Mouse (Mus musculus) layer of hippocampus, postnatal 14 days (tissue): ENCODE measurements around the gene Pold2. TPM values are rescaled to one million over a fixed set of nuclear protein-coding genes. Genes with fewer than 3 reads are reported as not detected.

ENCODE experiments used
- DNase-seq, 2 experiments: peaks; one replicate each; pipeline ENCODE4 v3.0.0; 2021 to 2022; ENCODE audit warnings: low spot score in 2 of 2, mixed read lengths in 1 of 2
- total RNA-seq, 2 experiments: library from RNA; stranded (reverse); gene quantifications; 2 replicates each; pipeline ENCODE4 v1.2.3; 2021

Gene Pold2
- total RNA-seq, 2 experiments from 2014 or later, result 24.8 to 26.7 TPM

DNA sequence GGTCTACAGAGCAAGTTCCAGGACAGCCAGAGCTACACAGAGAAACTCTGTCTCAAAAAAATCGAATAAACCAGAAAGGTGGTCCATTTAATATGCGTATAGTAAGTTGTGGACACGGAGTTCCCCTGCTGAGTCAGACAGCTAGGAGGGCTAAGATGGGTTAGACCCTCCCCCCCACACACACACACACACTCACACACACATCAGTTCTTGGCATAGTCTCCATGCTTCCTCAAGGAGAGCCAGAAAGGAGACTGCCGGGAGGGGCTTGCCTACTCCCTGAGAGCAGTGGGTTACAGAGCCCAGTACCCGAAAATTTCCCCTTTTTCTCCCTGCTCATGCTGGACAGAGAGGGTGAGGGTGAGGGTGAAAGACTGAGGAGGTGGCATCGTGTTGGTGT, 17.5 kb downstream of the Pold2 start:
- DNase-seq, result no peak

DNA sequence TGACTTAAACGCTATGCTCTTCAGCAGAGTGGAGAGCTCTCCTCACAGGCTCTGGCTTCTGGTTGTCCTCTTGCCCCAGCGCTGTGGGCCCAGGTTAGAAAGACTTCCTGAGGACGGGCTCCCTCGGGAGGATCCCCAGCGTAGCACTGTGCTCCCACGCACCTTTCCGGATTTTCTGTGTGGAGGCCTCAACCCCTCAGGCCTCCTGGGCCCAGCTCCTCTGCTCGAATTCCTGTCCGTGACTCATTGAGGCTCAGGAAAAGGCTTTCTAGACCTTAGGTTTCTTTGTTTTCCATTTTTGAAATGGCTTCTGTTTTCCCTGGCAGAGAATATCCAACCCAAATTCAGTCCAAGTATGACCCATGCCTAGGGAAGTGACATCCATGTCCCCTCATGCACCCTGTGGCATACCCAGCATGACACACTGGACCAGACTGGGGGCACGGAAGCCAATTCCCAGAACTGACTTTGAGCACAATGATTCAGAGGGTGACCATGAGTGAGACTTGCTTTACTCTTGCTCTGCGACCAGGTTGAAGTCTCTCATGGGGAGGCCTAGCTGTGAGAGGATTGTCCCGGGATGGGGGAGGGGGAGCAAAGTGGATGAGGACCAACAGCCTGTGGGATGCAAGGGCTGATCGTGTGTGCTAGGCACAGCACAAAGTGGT, 18.1 kb downstream of the Pold2 start:
- no peak for DNase-seq

DNA sequence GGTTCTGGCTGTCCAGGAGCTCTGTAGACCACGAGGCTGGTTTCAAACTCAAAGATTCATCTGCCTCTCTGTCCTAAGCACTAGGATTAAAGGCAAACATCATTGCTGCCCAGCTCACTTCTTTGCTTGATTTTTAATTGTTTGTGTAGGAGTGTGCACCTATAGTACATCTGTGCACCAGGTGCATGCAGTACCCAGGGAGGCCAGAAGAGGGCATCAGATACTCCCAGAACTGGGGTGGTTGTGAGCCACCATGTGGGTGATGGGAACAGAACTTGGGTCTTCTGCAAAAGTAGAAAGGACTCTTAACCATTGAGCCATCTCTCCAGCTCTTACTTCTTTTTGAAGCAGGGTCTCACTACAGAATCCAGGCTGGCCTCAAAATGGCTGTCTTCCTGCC, 19.4 kb downstream of the Pold2 start:
- no peak for DNase-seq

DNA sequence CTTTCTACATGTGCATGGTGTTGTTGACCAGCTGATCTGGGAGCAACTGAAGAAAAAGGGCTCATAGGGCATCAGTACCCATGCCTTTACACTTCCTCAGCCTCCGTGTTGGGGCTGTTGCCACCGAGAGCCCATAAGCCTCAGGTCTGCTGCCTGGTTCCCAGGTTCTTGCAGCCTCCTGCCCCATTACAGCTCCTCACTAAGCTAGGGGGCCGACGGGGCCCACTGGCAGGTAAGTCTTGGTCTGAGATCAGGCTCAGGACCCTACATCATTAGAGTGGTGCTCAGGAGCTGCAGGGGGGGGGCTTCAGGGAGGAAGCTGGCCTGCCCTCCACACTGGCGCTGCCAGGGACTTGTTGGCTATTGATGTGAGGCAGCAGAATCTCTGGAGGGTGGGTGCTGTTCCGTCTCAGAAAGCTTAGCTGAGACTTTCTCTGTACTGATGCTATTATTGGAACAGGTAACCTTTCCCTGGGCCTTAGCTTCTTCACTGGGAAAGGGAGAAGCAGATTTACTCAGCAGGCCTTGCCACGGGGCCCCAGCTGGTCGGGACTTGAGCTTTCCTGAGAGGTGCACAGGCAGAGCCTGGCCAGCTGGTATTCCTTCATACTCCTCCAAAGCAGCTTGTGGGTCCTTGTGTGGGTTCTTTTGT, 21.5 kb downstream of the Pold2 start:
- no peak for DNase-seq

DNA sequence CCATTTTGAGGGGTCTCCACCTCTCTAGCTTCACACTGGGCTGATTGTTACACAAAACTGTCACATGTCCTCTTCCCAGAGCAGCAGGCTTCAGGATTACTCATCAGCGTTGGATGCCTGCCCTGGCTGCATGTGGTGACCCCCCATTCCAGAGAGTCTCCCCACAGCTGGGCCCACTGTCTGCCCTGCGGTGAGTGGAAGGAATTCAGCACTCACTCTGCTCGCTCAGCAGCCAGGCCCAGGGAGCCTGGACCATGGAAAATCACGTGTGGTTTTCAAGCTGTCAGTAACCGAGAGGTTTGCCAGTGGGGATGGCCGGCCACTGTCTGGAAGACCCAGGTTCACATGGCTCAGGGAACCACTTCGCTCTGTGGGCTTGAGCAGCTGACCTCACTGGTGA, 22.2 kb downstream of the Pold2 start:
- DNase-seq, result peak in 1 of 2 experiments; percentile 41

DNA sequence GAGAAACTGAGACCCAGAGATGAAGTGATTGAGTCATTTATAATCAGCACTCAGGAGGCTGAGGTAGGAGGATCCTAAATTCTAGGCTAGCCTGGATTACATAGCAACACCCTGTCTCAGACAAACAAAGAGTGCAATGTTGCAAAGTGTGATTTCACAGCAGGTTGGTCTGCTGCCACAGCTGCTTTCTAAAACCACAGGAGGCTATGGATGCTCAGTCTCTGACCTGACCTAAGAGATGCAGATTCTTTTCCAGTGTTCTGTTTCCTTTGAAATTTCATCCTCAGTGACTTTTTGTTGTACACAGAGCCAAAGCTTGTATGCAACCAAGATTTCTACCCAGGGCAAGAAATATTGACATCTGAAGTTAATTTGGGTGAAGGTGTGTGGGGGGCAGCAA, 22.6 kb downstream of the Pold2 start:
- no peak for DNase-seq

DNA sequence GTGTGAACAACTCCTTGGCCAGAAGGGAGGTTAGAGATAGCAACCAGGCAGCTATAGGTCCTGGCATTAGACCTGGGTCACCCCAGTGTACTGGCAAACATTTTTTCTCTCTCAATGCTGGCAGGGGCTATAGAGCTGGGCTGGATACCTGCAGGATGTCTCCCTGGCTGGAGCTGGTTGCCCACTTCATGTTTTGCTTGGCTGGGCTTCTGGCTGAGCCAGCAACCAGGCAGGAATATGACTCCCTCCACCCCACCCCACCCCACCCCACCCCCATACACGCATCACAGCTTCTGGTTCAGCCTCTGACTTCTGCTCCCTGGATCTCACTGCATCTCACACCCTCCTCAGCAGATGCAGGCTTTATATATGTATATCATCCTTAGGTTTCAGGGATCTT, 25.8 kb downstream of the Pold2 start:
- DNase-seq, result no peak

DNA sequence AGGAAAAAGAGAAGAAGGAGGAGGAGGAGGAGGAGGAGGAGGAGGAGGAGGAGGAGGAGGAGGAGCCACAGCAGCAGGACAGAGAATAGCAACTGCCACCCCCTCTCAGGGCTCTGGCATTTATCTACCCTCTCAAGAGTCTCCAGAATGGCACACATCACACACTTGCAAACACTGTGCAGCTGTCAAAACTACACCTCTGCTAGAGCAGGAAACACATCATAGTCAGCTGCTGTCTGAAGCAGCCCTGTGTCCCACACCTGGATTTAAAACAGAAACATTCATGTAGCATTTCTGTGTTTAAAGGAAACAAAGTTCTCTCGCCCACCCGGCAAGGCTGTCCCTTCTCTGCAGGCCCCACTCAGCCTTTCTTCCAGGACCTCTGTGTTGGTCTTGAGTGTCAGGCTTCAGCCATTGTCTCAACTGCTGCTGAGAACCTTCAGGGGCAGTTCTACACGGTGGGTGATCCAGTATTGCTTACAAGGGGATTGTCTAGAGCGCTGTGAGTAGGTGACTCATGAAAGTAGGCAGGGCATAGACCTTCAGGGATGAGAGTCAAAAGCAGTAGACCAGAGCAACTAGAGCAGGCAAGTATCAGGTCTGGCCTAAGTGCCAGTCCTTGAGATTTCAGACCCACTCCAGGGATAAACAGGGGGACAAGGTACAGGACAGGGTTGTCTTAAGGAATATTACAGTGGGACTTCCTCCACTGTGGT, 26.9 kb downstream of the Pold2 start:
- no peak for DNase-seq

DNA sequence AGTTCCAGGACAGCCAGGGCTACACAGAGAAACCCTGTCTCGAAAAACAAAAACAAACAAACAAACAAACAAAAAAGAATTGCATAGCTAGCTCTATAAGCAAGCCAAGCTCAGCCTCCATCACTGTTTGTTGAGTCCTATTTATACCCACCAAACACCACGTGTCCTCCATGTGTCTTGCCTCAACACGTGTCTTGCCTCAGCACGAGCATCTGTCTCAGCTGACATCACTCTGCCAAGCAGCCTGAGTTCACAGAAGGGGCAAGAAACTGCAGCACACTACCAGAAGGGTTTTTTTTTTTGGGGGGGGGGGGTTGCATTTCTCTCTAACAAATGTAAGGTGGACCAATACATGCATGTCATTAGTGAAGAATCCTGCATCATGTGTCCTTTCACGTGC, 27.6 kb downstream of the Pold2 start:
- DNase-seq, result no peak

DNA sequence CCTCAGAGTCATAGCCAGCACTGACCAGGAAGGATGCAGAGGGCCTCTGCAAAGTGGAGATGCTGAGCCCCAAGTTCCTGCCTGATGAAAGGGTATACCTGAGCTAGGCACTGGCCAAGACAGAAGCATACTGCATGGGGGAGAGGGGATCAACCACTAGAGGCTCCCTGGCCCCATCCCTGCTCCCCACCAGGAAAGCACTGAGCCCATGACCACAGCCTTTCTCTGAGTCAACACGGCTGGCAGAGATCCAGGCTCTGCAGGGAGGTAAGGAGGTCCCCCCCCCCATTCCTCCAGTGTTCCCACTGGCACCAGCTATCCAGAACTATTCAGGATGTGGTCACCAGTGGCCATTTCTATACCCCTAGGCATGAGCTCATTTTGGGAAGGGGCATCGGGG, 28.8 kb downstream of the Pold2 start:
- no peak for DNase-seq

DNA sequence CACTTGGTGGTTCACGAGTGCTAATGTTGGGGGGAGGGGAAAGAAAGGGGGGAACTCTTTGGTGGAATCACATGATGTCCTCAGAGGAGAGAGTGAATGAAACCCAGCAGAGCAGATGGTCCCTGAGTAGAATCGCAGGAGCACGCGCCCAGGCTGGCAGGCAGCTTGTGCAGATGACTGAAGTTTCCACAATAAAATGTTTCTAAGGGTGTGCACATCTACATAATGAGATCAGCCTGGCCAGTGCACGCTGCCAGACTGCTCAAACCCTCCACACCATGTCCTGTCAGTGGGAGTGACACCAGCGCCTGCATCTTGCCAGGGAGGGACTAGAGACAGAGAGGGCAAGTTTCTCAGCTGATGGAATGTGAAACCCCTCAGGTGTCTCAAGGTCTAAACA, 29.4 kb downstream of the Pold2 start:
- DNase-seq, result peak; percentile 61 to 84

DNA sequence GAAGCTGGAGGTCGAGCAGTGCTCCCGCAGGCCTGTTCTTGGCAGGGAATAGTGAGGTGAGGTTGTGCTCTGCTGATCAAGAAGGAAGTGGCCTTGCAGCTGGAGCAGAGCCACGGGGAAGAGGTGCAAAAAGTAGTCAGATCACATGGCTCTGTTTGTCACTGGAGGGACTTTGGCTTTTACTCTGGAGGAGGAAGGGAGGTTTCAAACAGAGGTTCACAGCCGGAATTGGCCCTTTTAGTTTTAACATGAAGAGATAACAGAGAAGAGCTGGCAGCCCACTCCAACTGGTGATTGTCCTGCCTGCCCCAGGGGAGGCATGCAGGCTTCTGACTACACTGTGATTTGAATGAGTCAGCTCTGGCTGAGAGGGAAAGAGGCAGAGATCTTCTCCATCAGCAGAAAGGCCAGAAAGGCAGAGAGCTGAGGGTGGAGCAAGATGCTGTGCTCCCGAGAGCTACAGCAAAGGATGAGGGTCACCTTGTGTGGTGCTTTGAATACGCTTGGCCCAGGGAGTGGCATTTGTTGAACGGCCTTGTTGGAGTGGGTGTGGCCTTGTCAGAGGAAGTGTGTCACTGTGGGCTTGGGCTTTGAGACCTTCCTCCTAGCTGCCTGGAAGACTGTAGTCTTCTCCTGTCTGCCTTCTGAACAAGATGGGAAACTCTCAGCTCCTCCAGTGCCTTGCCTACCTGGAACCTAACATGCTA, 31.3 kb downstream of the Pold2 start:
- no peak for DNase-seq

DNA sequence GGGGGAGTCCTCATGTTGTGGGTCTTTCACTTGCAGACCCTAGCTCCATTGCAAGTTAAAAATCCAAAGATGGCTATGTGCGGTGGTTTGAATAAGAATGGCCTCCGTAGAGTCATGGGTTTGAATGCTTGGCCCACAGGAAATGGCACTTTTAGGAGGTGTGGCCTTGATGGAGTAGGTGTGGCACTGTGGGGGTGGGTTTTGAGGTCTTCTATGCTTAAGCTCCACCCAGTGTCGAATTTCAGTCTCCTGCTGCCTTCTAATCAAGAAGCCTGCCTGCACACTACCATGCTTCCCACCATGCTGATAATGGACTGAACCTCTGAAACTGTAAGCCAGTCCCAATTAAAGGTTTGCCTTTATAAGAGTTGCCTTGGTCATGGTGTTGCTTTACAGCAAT, 35.0 kb downstream of the Pold2 start:
- DNase-seq, result no peak

DNA sequence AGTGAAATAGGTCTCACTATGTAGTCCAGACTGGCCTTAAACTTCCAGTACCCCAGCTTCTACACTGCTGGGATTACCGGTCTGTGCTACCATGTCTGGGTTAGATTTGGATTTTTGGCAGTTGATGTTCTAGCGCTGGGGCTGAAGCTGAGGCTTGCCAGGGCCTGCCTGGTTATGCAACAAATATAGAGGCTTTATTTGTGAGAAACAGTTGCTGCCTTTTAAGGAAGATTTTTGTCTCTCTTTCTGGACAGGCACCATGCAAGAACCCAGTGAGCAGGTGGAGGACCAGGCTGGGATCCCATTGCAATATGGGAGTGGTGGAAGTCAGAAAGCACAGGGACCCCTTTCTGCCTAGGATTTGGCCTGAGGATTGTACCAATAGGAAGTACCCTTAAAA, 36.3 kb downstream of the Pold2 start:
- DNase-seq, result no peak

DNA sequence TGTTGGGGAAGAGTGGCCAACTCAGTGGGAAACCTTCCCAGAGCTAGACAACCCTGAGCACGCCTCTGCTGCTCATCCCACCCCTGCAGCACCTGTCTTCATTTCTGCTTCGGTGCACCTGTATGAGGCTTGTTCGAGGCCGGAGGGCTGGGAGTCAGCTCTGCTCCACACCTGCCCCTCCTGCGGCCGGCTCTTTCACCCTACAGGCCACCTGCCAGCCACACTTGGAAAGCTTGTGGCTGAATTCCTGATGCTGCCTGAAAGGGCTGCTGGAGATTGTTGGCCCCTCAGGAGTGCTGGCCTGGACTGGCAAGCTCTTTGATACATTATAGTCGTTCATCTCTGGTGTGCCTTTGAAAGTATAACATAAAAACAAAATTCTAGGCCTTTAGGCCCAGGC, 37.7 kb downstream of the Pold2 start:
- DNase-seq, result no peak

DNA sequence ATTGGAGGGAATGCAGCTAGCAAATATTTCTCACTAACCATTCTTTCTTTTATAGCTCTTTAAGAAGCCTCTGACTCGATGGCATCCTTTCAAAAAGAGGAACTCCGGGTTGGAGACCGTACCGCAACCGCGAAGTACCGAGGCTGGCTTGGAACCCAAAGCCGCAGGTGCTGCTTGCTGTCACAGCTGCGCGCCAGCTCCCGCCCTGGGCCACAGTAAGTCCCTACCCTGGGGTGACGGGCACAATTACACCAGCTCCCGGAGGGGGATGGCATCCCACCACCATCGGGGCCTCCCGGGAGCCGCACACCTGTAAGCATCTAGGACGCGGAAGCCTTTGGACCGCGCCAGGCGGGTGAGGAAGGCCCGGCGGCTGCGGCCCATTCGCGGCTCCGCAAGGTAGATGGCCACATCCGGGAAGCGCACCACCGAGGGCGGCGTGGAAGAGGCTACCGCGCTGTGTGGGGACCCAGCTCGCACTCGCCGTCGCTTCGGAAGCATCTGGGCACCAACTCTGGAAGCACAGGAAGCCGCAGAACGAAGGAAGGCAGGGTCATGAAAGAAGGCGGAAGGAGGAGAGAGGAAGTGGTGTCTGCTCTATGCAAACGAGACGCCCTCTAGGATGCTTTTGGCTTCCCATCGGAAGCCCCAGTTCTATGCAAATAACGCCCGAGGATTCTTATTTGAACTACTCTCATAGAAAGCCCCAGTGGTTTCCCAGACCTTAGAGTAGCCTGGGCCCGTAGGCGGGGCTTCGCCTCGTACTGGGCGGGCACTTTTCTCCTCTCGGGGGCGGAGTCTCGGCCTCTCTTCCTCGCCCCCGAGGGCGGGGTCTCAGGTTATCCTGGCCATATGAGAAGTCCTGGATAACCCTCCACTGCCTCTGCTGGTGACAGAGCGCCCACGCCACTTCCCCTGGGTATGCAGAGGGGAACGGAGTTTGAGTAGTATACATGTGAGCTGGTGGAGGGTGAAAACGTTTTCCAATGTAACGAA, 40.5 kb downstream of the Pold2 start, which contains the start of gene Polm:
Gene Polm (minus strand): TSS at position 766 of the 996 bp plus-strand sequence.
- DNase-seq, result peak; percentile 82 to 88

DNA sequence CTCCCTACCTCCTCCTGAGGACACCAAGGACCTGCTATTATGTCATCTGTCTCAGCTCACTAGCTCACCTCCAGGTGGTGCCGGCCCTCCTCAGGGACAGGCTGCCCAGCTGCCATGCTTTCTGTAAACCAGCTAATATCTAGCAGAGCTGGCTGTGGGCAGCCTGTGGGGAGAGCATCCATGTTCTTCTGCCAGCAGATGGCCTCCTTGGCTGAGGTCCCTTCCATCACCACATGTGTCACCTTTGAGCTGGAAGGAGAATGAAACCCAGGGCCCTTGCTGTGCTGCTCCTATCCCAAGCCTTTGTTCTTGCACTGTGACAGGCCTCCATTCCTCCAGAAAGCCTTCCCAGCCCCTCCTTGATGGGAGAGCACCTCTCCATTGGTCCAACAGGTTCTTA, 42.0 kb downstream of the Pold2 start:
- no peak for DNase-seq

DNA sequence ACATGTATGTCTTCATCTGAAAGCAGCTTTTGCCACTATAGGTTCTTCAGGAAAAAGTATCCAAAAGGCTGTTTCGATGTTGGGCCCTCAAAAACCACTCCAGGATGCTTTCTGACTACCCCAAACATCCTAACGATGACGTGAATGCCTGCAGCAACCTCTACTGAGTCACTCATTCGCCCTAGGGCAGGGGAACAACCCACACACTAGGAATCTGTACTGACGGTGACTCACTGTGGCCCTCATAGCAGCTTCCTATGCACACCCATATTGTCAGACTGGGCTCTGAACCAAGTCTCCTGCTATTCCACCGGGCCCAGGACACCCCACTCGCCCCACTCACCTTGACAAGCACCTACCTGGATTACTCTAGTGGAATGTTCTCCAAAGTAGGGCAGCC, 43.0 kb downstream of the Pold2 start:
- DNase-seq, result no peak

DNA sequence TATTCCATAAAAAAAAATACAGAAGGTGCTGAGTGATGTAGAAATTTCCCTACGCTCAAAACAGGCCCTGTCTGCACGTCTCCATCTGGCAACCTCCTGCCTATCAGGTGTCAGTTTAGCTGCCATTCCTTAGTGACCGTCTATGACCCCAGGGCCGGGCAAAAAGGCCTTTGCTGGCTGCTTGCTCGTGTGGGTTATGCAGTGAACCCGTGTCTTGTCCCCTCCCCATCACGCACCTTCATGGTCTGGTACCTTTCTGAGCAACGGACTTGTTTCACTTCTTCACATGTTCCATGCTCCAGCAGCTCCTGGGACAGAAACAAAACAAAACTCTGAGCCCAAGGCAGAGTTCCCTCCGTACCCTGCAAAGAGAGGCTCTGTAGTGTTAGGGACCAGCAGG, 43.6 kb downstream of the Pold2 start:
- no peak for DNase-seq

DNA sequence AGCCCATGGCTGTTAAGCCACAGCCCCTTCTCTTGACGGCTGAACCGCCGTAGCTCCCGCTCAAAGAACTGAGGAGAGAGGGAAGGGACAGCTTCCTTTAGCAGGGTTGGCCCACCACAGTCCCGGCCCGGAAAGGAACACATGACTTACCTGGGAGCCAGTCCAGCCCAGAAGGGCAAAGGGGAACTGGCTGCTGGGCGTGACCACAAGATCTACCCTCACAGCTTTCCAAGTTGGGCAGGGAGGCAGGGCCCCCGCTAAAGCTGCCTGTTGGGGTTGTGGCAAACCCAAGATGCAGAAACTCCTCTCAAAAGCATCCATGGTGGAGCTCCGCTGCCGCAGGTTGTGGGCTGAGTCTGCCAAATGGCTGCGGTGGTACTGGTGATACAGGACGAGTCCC, 48.8 kb downstream of the Pold2 start:
- no peak for DNase-seq
